Mouse (Mus musculus): Measurements from ENCODE around the gene Tgm1. TPM values are rescaled to one million over a fixed set of nuclear protein-coding genes. Genes with fewer than 3 reads are reported as not detected.

Tgm1 gene
- total RNA-seq (2015; ENCODE audit: low replicate concordance) (0.96 TPM in 1 of 2 replicates, not detected in the other), total RNA-seq (2017; ENCODE audit: low replicate concordance) (0.14 and 0.85 TPM in 2 replicates)

DNA sequence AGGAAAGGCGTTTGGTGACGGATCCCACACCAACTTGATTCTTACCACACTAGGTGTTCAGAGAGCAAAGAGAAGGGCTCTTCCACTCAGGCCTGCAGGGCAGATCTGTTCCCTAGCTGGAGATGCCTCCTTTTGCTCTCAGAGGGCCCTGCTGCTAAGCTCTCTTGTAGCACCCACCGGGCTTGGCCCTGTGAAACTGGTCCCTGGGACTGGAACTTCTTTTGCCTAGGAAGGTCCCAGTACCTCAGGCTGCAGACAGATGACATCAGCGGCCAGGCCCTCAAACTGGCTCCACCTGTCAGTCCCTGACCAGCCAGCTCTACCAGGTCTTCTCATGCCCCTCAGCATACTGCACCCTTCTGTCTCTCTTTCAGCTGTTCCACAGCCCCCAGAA is at the start of gene Tgm1:
Gene Tgm1, minus strand, starts transcription at position 198 of the 394 bp plus-strand sequence.
- no peak for ATAC-seq (replicated peaks; ENCODE audit: low FRiP score, poor library complexity, severe bottlenecking)

DNA sequence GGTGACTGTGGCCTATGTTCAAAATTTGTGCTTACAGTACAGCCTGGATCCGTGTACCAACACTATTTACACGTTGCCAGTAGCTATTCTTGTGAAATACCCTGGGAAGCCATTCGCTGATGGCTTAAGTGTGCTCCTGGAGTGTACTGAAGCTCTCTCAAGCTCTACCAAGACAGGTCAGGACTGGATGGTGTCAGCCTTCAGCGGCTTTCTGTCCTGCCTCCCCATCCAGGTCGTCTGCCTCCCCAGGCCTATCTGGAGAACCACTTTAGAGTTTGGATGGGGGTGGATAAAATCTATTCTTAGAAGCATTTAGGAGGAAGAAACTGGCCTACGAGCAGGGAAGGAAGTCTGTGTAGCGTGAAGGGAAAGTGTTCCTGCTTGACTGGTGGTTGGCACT is 49.4 kb upstream of the Tgm1 start:
- no peak for ATAC-seq (replicated peaks; ENCODE audit: low FRiP score, poor library complexity, severe bottlenecking)

DNA sequence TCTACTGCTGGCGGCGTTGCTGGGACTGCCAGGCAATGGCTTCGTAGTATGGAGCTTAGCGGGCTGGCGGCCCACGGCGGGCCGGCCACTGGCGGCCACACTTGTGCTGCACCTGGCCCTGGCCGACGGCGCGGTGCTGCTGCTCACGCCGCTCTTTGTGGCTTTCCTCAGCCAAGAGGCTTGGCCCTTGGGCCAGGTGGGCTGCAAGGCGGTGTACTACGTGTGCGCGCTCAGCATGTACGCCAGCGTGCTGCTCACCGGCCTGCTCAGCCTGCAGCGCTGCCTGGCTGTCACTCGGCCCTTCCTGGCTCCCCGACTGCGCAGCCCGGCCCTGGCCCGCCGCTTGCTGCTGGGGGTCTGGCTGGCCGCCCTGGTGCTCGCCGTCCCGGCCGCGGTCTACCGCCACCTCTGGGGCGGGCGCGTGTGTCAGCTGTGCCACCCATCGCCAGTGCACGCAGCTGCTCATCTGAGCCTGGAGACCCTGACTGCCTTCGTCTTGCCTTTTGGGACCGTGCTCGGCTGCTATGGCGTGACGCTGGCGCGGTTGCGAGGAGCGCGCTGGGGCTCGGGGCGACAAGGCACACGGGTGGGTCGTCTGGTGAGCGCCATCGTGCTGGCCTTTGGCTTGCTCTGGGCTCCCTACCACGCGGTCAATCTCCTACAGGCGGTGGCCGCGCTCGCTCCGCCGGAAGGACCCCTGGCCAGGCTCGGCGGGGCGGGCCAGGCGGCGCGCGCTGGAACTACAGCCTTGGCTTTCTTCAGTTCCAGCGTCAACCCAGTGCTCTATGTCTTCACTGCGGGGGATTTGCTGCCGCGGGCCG is 48.5 kb upstream of the Tgm1 start:
- ATAC-seq (replicated peaks; ENCODE audit: low FRiP score, poor library complexity, severe bottlenecking): no peak

DNA sequence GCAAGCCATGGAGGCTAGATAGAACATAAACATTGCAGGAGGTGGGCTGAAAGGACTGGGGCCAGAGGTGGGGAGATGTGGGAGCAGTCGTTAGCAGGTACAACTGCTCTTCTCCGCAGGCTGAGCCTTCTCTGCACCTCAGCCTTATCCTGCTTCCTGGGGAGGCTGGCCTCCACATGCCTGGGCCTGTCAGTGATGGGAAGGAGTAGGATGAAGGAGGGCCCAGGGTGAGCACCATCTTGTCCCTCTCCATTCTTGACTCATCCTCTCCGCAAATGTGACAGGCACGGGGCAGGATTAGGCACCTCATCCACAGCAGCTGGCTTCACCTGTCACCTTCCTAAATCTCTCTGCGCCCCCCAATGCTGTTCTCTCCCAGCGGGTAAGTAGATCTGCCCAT is 47.4 kb upstream of the Tgm1 start, which contains the start of gene Ltb4r2:
Gene Ltb4r2, plus strand, starts transcription at position 266 of the 400 bp plus-strand sequence.
- no peak for ATAC-seq (replicated peaks; ENCODE audit: low FRiP score, poor library complexity, severe bottlenecking)

DNA sequence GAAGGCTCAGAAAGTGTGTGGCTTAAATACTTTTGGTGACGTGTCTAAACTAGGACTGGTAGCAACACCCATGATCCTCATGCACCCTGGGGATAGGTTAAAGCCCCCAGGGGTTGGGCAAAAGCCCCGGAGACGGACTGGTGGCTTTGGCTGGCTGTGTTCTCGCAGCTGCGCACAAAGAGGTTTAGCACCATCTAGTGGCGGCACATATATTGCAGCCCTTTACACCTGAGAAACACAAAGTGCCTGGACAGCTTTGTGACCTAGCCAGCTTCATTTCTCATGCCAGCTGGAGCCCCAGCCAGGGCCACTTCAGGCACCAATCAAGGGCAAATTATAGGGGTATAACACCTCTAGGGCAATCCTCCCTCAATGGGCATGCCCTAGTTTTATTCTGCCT is 46.4 kb upstream of the Tgm1 start:
- peak; percentile 50; the same call in 1 of the 2 replicates for ATAC-seq (replicated peaks; ENCODE audit: low FRiP score, poor library complexity, severe bottlenecking)

DNA sequence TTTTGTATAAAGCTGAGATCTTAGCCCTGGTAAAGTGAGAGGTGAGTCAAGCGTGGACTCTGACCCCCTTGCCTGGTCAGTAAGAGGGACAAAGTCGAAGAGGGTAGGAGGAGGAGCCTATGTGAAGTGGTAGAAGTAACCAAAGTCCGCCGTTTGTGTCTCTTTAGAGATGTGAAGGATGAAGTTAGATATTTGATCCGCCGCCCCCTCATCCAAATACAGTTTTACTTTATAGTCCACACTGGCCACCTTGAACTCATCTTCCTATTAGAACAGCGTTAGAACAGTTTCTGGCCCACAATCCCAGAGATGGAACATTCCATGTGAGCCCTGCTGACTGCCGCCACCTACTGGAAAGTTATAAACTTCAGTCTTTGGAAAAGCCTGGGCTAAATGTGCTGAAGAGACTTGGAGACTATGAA is 44.6 kb upstream of the Tgm1 start, which contains the start of gene Cideb:
Gene Cideb, minus strand, starts transcription at position 96 of the 422 bp plus-strand sequence.
- no peak for ATAC-seq (replicated peaks; ENCODE audit: low FRiP score, poor library complexity, severe bottlenecking)

DNA sequence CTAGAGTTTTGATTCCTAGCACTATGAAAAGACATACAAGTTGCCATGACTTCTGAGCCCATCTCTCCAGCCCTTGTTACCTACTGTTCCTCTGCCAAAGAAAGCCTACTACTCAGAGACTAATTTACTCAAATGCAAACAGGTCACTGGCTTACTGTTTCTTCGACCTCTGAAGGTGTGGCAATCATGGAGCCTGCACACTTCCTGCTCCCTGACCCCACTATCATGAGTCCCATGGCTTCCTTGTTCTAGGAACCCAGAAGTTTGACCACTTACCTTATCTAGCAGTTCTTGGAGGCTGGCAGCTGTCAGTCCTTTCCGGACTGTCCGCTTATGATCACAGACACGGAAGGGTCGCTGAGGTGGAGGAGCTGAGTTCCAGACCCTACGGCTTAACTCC is 43.8 kb upstream of the Tgm1 start:
- no peak for ATAC-seq (replicated peaks; ENCODE audit: low FRiP score, poor library complexity, severe bottlenecking)

DNA sequence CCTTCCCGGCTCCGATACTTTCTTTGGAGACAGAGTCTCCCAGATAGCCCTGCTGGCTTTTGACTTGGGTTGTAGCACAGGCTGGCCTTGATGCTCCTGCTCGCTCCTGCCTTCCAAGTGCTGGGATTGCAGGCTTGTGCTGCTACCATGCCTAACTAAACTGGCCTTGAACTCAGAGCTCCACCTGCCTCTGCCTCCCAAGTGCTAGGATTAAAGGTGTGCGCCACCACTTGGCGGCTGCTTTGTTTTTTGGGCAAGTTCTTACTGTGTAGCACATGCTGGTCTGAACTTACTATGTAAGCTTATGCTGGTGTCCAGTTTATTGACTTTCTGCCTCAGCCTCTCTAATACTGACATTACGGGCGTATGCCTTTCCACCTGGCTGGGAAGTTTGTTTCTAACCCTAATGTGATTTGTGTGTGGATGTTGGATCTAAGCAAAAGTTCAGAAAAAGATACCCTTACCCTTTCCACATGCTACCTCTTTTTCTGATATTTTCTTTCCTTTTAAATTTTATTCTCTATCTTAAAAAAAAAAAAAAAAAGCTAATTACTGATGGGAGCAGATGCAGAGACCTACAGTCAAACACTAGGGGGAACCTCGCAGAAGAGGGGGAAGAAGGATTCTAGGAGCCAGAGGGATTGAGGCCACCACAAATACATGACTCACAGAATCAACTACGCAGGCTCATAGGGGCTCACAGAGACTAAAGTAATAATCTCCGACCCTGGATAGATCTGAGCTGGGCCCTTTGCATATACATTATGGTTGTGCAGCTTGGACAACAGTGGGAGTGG is 33.5 kb upstream of the Tgm1 start:
- ATAC-seq (replicated peaks; ENCODE audit: low FRiP score, poor library complexity, severe bottlenecking): no peak

DNA sequence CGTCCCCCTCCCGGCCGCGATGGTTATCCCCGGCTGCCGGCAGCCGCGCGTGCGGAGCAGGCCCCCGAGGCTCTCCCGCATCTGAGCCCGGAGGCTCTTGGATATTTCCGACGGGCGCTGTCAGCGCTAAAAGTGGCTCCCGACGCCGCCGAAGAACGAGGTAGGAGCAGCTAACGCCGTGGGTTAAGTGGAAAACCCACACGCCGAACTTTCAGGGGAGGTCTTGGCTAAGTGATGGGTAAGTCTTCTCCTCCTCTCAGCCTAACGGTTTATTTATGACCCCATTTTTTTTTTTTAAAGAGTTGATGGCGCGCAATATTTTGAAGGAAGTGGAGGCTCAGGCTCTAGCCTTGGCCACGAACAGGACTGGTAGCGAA is 32.1 kb upstream of the Tgm1 start:
- 0 out of 2 replicates have a peak, but pooled peaks have one; percentile 6 for ATAC-seq (replicated peaks; ENCODE audit: low FRiP score, poor library complexity, severe bottlenecking)

DNA sequence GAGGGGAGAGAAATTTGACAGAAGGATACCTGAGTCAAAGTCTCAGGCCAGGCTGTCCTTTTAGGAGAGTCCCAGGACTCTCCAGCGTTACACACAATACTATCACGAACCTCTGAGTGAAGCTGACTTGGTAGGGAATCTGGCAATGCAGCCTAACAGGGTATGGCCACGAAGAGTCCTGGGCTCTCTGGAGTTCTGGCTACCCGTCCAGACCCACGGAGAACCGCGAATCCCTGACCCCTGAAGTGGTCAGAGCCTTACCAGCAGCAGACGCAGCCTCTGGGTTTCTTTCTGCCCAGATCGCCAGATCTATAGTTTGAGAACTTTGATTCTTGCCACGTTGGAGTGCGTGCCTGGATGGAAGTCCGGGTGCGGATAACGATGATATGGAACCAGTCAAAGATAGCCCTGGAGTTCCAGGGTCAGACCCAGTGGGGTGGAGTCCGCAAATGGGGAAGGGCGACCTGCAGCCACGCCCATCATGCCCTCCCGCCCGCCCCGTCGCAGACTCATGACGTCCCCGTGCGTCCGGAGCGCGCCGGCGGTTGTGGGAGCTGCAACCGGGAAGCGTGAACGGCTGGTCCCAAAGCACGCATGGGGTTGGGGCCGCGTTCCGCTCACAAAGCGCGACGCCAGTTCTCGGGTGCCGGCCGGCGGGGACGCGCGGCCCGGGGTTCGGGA is 31.6 kb upstream of the Tgm1 start, which contains the start of the genes Dhrs1 and Nop9:
Gene Dhrs1, minus strand, starts transcription at position 511 of the 681 bp plus-strand sequence.
Gene Nop9, plus strand, starts transcription at position 514 of the 681 bp plus-strand sequence.
- peak; percentile 74 for ATAC-seq (replicated peaks; ENCODE audit: low FRiP score, poor library complexity, severe bottlenecking)

DNA sequence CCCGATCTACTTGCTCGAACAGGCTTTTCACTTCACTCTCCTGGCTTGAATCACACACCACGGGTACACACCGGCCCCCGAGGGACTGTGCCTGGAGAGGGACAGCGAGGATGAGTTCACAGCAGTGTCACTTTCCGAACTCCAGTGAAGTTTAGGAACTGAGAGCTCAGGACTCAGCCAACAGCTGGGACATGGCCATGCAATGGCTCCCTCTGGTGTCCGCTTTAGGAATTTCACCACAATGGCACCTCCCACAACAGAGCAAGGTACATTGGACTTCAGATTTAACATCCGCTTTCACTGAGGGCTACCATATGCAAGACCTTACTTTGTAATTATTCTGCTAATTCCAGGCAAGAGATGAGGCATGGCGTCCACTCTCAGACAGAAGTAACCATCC is 30.0 kb upstream of the Tgm1 start:
- ATAC-seq (replicated peaks; ENCODE audit: low FRiP score, poor library complexity, severe bottlenecking): peak; percentile 67

DNA sequence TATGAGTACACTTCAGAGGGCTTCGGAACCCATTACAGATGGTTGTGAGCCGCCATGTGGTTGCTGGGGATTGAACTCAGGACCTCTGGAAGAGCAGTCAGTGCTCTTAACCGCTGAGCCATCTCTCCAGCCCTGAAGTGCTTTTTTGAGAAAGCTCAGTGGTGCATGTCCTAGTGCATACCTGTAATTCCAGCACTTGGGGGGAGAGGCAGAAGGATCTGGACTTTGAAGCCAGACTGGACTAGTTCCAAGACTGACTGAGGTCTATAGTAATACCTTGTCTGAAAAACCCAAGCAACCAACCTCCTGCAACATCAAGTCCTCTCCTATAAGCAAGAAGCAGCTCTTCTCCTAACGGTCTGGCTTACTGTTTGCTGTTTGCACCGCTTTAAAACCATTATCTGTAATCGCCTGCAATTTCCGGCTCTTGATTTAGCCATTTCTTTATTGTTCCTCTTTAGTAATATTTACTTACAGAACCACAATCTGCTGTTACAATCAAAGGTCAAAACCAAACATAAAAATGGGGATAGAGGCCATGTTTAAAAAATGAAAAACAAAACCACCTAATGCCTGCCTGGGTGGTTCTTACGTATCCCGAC is 23.5 kb upstream of the Tgm1 start:
- ATAC-seq (replicated peaks; ENCODE audit: low FRiP score, poor library complexity, severe bottlenecking): no peak

DNA sequence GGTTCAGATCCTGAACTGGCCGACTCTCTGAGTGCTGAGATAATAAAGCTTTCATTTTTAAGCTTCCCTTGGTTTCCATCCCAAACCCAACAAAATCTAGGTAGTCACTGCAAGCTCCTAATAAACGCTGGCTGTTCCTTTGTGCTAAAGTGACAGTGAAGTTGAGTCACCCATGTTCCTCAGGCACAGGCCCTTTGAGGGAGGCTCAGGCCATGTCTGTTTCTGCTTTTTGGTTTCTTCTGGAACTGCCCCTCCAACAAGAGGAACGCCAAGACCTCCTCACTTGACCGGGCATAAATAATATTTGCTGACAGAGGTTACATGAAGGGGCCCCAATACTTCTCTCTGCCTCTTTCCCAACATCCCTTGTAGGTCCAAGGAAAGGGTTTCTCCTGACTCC is 22.0 kb upstream of the Tgm1 start:
- ATAC-seq (replicated peaks; ENCODE audit: low FRiP score, poor library complexity, severe bottlenecking): no peak

DNA sequence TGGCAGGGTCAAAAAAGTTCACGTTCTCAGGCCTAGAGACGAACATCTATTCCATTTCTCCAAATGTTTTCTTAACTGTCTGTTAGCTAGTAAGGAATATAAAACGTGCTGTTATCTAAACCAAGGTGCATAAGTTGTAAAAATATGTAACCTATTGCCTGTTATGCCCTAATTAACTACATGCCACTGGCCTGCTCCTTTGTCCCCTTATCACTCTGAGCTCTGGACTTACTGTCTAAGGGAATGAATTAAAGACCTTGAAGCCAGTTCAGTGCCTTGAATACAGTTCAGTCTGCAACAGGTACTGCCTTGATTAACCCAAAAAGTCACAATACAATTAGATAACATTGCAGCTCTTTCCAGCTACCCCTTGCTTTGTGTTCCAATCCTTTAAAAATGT is 21.6 kb upstream of the Tgm1 start:
- ATAC-seq (replicated peaks; ENCODE audit: low FRiP score, poor library complexity, severe bottlenecking): no peak

DNA sequence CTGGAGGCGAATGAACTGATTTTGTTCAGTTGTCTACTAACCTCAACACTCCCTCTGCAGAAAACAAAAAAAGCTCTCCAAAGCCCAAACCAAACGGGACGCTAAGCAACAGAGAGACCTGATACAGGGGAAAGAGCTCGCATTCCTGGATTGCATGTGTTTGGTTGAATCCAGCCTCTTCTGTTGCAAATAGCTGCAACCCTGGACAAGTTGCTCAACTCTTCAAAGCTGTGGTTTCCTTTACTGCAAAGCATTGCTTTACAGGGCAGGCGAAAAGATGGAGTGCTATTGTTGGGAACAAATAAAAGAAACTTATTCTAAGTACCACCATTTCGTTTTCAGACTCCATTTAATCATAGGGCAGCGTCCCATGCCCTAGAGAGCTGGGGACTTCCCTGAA is 21.1 kb upstream of the Tgm1 start:
- ATAC-seq (replicated peaks; ENCODE audit: low FRiP score, poor library complexity, severe bottlenecking): no peak

DNA sequence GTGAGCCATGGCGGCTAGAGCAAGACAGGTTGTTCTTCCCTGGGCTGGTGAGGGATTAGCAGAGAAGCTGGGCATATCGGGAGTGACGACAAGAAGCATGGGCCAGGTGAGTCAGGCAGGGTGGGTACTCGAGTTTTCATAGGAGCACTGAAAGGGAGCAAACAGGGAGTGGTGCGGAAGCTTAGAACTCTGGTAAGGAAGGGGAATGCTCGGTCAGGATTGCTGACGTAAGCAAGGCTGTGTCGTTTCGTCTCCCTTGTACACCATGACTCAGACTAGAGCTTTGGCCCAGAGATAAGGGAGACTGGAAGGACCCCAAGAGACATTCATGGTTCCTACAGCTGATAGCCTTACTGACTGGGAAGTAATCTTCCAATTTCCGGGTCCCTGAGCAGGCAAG is 20.2 kb upstream of the Tgm1 start:
- no peak for ATAC-seq (replicated peaks; ENCODE audit: low FRiP score, poor library complexity, severe bottlenecking)

DNA sequence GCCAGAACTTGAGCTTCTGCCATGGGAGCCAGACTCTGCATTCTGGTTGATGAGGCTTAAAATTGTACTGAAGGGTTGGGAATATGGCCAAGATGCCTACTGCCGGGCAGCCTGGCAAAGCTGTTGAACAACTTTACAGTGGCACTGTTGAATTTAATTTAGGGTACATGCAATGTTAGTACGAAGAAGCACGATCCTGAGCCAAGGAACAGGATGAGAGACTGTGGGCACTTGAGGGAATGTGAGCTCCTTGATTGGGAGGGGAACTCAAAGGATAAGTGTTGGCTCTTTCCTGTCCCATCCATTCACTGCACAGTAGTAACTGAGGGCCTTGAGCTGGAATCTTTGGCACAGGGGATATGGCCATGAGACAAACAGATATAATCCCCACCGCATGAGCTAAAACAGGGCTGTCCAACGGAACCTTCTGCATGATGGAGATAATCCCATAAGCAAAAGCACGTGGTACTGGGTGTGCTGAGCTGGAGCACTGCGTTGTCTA is 16.9 kb upstream of the Tgm1 start:
- no peak for ATAC-seq (replicated peaks; ENCODE audit: low FRiP score, poor library complexity, severe bottlenecking)

DNA sequence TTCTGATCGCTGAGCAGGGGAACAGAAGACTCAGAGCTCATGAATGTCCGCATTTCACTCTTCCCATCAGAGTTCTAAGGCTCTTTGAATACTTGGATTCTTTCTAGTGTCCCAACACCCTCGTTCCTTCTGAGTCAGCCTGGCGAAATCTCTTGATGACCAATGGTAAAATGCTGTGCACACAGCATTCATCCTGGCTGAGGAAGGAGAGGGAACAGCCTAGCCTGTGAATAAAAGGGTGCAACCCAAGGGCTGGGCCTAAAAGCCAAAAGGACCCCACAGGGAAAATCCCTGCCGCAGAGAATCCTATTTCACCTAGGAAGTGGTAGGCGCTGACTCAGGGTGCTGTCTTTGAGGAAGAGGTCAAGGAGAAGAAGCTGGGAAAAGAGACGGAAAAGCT is 16.4 kb upstream of the Tgm1 start:
- no peak for ATAC-seq (replicated peaks; ENCODE audit: low FRiP score, poor library complexity, severe bottlenecking)

DNA sequence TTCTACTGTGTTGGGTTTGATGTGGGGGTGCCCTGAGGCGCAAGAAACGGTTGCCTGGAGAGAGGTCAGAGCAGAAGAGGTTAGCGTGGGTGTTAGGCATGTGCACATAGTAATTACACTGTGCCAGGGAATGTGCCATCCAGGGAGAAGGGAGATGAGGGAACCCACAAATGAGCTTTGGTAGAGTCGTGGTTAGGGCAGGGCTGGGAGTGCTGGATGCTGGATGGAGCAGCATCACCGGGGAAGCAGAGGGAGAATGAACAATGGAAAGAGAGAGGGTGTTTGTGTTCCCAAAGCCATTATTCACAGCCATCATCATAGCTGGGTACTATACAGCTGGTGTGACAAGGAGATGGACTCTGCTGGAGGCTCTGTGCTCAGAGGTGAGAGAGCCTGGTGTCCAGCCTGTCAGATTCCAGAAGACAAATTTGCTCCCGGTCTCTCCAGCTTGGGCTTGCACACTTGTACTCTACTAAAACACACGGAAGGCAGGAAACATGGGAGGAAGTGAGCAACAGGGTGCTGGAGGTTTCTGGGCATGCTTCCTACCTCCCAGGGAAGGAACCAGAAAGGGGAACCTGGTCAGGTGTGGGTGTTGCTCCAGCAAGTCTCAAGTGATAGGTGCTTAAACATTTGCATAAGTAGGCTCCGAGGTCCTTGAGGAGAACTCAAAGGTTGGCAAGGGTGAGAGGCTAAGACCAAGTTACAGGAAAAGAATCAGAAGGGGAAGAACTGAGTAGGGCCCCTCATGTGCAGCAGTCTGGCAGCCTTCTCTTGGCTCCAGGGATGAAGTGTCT is 14.4 kb upstream of the Tgm1 start:
- no peak for ATAC-seq (replicated peaks; ENCODE audit: low FRiP score, poor library complexity, severe bottlenecking)

Data from erythroblast, adult 5-6 weeks (primary cell).